Mouse (Mus musculus) granulocyte monocyte progenitor cell, adult 5-6 weeks (primary cell): Measurements from ENCODE around the gene Flt4. TPM values are rescaled to one million over a fixed set of nuclear protein-coding genes. Genes with fewer than 3 reads are reported as not detected.
"Not testable (repeated sequence)": the region's sequence is repeated elsewhere in the genome, so short reads cannot be mapped to it uniquely, and the experiment has no call there.

Experiments
- ATAC-seq: replicated peaks from 2 replicates; pipeline ENCODE4 v1.8.0; 2016; ENCODE audit warnings: mild to moderate bottlenecking, moderate TSS enrichment, inconsistent platforms; ENCODE audit not compliant: poor library complexity, severe bottlenecking
- total RNA-seq, 2 experiments: library from RNA; stranded (forward) in 1 of 2; stranded (reverse) in 1 of 2; fragments of 200-712, 200-1000 nt in 1 of 2; fragments of >200 nt in 1 of 2; fragmentation: Nextera tagmentation in 1 of 2; gene quantifications; 2 replicates each; pipeline ENCODE4 v1.2.3; 2014 to 2017

Flt4 gene
- total RNA-seq (2014; fragmentation: Nextera tagmentation), result 0.32 TPM in 1 of 2 replicates, not detected in the other
- 0.10 TPM in 1 of 2 replicates, not detected in the other for total RNA-seq (2017)

DNA sequence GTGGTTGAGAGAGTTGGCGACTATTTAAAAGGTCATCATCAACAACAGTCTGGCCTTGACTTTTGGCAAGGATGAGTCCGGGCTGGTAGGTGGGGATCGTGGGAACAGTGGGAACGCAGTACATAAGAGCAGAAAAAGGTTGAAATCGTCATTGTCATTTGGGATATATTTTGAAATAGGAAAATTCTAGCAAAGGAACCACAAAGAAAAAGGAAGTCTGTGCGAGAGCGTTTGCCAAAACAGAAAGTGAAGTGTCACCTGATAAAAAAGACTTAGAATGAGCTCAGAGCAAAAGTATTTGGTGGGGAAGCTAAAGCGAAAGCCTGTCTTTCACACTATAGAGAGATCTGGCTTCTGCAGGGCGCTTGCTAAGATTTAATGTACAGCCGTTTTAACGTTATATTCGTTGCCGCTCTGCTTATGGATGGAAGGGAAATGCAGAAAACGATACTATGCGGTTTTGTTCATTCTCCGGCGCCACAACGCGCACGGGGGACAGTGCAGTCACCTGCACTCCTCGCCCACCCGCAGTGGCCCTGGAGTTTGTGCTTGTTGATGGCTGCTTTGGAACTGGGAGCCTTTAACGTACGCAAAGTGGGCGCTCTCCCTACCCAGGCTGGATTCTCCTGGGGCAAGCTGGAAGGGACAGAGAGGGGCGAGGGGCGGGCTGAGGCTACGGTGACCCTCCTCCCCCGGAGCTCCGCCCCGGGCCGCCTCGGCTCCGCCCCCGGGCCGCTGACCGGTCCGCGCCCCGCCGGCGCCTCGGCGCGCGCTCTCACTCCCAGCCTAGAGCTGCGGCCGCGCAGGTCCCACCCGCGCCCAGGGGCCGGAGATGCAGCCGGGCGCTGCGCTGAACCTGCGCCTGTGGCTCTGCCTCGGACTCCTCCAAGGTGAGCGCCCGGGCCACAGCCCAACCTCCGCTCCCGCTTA, at the start of gene Flt4:
Flt4 (plus strand) TSS at position 326 of the 930 bp plus-strand sequence.
- peak; percentile 47 for ATAC-seq

DNA sequence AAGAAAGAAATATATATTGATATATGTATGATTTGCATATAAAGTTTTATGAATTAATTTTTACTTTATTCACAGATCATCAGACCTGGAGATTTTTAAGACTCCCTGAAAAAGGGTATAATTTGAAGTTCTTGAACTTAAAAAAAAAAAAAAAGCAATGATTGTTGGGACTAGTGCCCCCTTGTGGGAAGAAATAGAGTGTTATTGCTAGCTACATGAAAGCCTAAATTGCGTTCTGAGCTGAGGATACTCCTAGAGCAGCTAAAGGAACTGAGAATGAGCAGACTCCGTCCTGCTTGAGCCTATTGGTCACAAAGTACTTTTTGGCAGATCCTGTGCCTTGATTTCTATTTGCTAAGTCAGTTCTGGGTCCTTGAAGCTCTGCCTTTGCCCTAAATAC, 34.0 kb upstream of the Flt4 start:
- peak; percentile 48; the same call in 1 of the 2 replicates for ATAC-seq

DNA sequence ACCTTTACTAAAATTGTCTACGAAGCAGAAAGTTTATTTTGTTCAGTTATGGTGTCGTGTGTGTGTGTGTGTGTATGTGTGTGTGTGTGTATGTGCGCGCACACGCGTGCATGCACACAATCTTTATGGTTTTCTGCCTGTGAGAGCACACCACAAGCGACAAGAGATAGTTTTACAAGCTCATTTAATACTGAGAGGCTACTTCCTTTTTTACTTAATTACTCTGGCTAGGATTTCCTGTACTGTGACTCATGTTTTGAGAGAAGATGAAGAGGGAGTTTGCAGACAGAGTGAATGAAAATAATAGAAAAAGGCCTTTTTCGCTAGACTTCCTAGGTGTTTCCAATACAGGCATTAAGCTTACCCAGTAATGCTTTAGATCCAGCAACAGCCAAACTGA, 28.6 kb upstream of the Flt4 start:
- ATAC-seq, result peak; percentile 63

- ATAC-seq, result no peak
These were observed 18.9 kb upstream of the Flt4 start for GRCm38 (mm10) chr11:49590213-49590612.

- ATAC-seq, result not testable (repeated sequence)
These were observed 11.9 kb upstream of the Flt4 start for GRCm38 (mm10) chr11:49597149-49597548.

GRCm38 (mm10) chr11:49608306-49608705, 757 bp upstream of the Flt4 start:
- not testable (repeated sequence) for ATAC-seq

- peak; percentile 46 for ATAC-seq
These were observed 1.1 kb downstream of the Flt4 start for GRCm38 (mm10) chr11:49609868-49610824.

GRCm38 (mm10) chr11:49611349-49611748, 2.3 kb downstream of the Flt4 start:
- ATAC-seq, result not testable (repeated sequence)

GRCm38 (mm10) chr11:49612154-49612553, 3.1 kb downstream of the Flt4 start:
- ATAC-seq, result no peak

DNA sequence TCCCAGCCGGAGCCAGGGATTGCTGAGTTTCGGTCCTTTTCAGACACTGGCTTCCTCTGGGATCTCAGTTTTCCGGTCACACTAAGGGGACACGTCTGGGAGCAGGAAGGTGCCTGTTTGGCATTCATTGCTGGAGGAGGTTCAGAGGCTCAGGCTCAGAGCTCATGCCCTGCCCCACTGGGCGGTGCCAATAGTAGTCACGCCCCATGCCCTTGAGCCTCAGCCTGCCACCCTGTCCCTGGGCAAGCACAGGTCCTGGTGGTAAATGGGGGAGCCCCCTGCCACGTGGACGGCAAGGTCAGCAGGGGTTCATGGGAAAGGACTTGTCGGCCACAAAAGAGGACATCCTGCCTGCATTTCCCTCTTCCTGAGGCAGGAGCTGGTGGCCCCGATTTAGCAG, 4.3 kb downstream of the Flt4 start:
- ATAC-seq, result peak; percentile 49

- no peak for ATAC-seq
These were observed 7.0 kb downstream of the Flt4 start for GRCm38 (mm10) chr11:49615856-49616725.

DNA sequence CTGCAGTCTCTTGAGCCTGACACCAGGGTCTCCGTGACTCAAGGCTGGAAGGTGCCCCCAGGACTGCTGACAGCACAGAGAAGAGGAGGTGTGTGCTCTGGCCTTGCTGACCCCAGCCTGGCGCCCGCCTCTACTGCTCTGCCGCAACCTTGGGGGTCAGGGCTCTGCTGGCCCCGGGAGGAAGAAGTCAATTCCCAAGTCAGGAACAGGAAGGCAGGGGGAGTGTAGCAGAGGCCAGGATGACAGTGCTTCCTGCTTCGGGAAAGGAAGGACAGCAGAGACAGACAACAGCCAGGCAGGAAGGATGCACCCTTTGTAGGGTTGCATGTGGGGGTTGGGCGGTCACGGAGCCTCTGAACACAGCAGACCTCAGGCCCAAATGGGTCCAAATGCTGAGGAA, 9.4 kb downstream of the Flt4 start:
- ATAC-seq, result no peak

DNA sequence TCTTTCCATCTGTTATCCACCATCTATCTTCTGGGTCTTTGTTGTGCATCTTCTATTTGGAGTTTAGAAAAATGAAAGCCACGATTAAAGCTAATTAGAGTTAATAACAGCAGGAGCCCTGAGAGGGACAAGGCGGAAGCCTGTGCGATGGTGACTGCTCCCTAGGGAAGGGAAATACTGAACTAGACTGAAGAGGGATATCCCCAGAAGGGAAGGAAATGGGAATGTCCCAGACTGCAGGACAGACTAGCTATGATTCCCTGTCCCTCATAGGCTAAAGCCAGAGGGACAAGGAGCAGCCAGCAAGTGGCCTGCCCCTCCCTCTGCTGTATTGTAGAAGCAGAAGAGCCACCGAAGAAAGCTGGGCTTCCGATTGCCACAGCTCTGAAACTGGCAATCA, 12.9 kb downstream of the Flt4 start:
- ATAC-seq, result no peak

GRCm38 (mm10) chr11:49624156-49624555, 15.1 kb downstream of the Flt4 start:
- no peak for ATAC-seq

DNA sequence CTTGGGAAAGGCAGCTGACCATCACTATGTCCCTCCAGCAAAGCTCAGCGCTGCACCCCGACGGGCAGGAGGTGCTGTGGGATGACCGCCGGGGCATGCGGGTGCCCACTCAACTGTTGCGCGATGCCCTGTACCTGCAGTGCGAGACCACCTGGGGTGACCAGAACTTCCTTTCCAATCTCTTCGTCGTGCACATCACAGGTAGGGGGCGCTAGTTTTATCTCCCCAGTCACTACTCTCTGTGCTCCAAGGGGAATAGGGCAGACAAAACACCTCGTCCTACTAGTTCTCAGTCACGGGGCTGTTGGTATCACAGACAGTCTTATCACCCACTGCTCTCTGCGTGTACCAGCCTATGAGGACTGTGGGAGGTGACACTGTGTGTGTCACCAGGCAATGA, 16.8 kb downstream of the Flt4 start:
- no peak for ATAC-seq

- ATAC-seq, result no peak
These were observed 17.7 kb downstream of the Flt4 start for GRCm38 (mm10) chr11:49626748-49627147.

- ATAC-seq, result peak; percentile 24; the same call in 1 of the 2 replicates
These were observed 22.1 kb downstream of the Flt4 start for GRCm38 (mm10) chr11:49631154-49631553.

GRCm38 (mm10) chr11:49632256-49632655, 23.2 kb downstream of the Flt4 start:
- peak; percentile 49; the same call in 1 of the 2 replicates for ATAC-seq

DNA sequence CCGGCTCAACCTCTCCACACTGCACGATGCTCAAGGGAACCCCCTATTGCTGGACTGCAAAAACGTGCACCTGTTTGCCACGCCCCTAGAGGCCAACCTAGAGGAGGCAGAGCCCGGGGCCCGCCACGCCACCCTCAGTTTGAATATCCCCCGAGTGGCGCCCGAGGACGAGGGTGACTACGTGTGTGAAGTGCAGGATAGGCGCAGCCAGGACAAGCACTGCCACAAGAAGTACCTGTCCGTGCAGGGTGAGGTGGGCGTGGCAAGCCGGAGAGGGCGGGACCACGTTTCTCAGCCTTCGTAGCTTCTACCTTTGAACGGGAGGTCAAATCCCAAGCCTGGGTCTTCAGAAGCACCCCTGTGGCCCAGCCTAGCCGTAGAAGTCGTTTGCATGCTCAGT, 25.0 kb downstream of the Flt4 start:
- no peak for ATAC-seq

GRCm38 (mm10) chr11:49635671-49636070, 26.6 kb downstream of the Flt4 start:
- ATAC-seq, result no peak
